Mouse (Mus musculus): Measurements from ENCODE around the gene Fzd2. TPM values are rescaled to one million over a fixed set of nuclear protein-coding genes. Genes with fewer than 3 reads are reported as not detected.

The Fzd2 gene
- polyA plus RNA-seq, 1 experiment from 2014 or later, result 3.5 TPM

GRCm38 (mm10) chr11:102607686-102608548, 3.7 kb downstream of the Fzd2 start:
- Histone ChIP-seq H3K4me3 (no peak overlapping the region), H3K27ac (no peak overlapping the region), H3K4me1 (peaks cover 18% of the 10 kb centered on the region), H3K27me3 (replicated peaks) (peaks cover 92% of the 10 kb centered on the region), H3K4me2 (no peak overlapping the region; the same call in 1 of the 2 replicates), H3K36me3 (no peaks in the 10 kb centered on the region), H3K9me3 (replicated peaks) (no peaks in the 10 kb centered on the region), H3K9ac (no peak overlapping the region)
- no peak for ATAC-seq
- WGBS (ENCODE audit: insufficient replicate concordance), result 40% methylated on average over 10 of the region's 10 CpGs

- H3K9me3 ChIP-seq (replicated peaks), result no peaks in the 10 kb centered on the region
- no peak overlapping the region for H3K4me3 ChIP-seq
- no peak overlapping the region for H3K27ac ChIP-seq
- H3K4me2 ChIP-seq, result no peak overlapping the region
- no peak overlapping the region for H3K9ac ChIP-seq
- no peaks in the 10 kb centered on the region for H3K36me3 ChIP-seq
- H3K4me1 ChIP-seq, result peaks cover 18% of the 10 kb centered on the region
- H3K27me3 ChIP-seq (replicated peaks), result peaks cover 86% of the 10 kb centered on the region
- ATAC-seq, result no peak
- 53% methylated on average over 4 of the region's 4 CpGs for WGBS (ENCODE audit: insufficient replicate concordance)
Observed at GRCm38 (mm10) chr11:102608691-102609090, 4.5 kb downstream of the Fzd2 start.

GRCm38 (mm10) chr11:102609483-102609882, 5.3 kb downstream of the Fzd2 start:
- Histone ChIP-seq H3K9me3 (replicated peaks) (no peaks in the 10 kb centered on the region), H3K27ac (no peak overlapping the region), H3K27me3 (replicated peaks) (peaks cover 79% of the 10 kb centered on the region), H3K4me3 (no peak overlapping the region), H3K4me2 (no peak overlapping the region), H3K36me3 (no peaks in the 10 kb centered on the region), H3K9ac (no peak overlapping the region), H3K4me1 (peaks cover 16% of the 10 kb centered on the region)
- WGBS (ENCODE audit: insufficient replicate concordance), result 61% methylated on average over 8 of the region's 8 CpGs
- no peak for ATAC-seq

- Histone ChIP-seq H3K27ac (no peak overlapping the region), H3K9me3 (replicated peaks) (no peaks in the 10 kb centered on the region), H3K4me2 (no peak overlapping the region), H3K4me3 (no peak overlapping the region), H3K4me1 (peaks cover 9% of the 10 kb centered on the region), H3K27me3 (replicated peaks) (peaks cover 72% of the 10 kb centered on the region), H3K36me3 (no peaks in the 10 kb centered on the region), H3K9ac (no peak overlapping the region)
- no peak for ATAC-seq
- 59% methylated on average over 4 of the region's 4 CpGs for WGBS (ENCODE audit: insufficient replicate concordance)
Observed at GRCm38 (mm10) chr11:102610260-102610659, 6.1 kb downstream of the Fzd2 start.

- WGBS (ENCODE audit: insufficient replicate concordance), result 40% methylated on average over 9 of the region's 9 CpGs
- H3K36me3 ChIP-seq, result no peaks in the 10 kb centered on the region
- no peak overlapping the region for H3K9ac ChIP-seq
- peaks cover 9% of the 10 kb centered on the region for H3K4me1 ChIP-seq
- no peak overlapping the region for H3K4me2 ChIP-seq
- H3K27ac ChIP-seq, result peak overlapping the region; percentile 39; the same call in 1 of the 2 replicates
- H3K27me3 ChIP-seq (replicated peaks), result peaks cover 66% of the 10 kb centered on the region
- no peak overlapping the region for H3K4me3 ChIP-seq
- ATAC-seq, result no peak
- H3K9me3 ChIP-seq (replicated peaks), result no peaks in the 10 kb centered on the region
Observed at GRCm38 (mm10) chr11:102610675-102611316, 6.6 kb downstream of the Fzd2 start.

- no peak for ATAC-seq
- Histone ChIP-seq H3K36me3 (no peaks in the 10 kb centered on the region), H3K27me3 (replicated peaks) (peaks cover 61% of the 10 kb centered on the region)
Observed at GRCm38 (mm10) chr11:102611317-102611705, 7.1 kb downstream of the Fzd2 start.

GRCm38 (mm10) chr11:102619449-102619848, 15.3 kb downstream of the Fzd2 start:
- Histone ChIP-seq H3K27ac (no peak overlapping the region), H3K9me3 (replicated peaks) (peaks cover 5% of the 10 kb centered on the region), H3K4me3 (no peak overlapping the region), H3K36me3 (no peaks in the 10 kb centered on the region), H3K27me3 (replicated peaks) (no peaks in the 10 kb centered on the region; the same call in 1 of the 2 replicates), H3K4me1 (peaks cover 11% of the 10 kb centered on the region; the same call in 1 of the 2 replicates), H3K9ac (no peak overlapping the region), H3K4me2 (no peak overlapping the region)
- 45% methylated on average over 2 of the region's 2 CpGs for WGBS (ENCODE audit: insufficient replicate concordance)
- ATAC-seq, result no peak

More at GRCm38 (mm10) chr11:102611317-102611705, 7.1 kb downstream of the Fzd2 start:
- Histone ChIP-seq H3K9me3 (replicated peaks) (no peaks in the 10 kb centered on the region), H3K4me1 (peaks cover 9% of the 10 kb centered on the region), H3K9ac (no peak overlapping the region), H3K4me2 (no peak overlapping the region), H3K4me3 (no peak overlapping the region), H3K27ac (peak overlapping the region; percentile 39; the same call in 1 of the 2 replicates)
- 7% methylated on average over 6 of the region's 6 CpGs for WGBS (ENCODE audit: insufficient replicate concordance)

GRCm38 (mm10) chr11:102623876-102624789, 19.9 kb downstream of the Fzd2 start:
- H3K4me2 ChIP-seq, result peak overlapping the region; percentile 24
- H3K27ac ChIP-seq, result peak overlapping the region; percentile 60
- ATAC-seq, result peak; percentile 37; the same call in 1 of the 2 replicates

GRCm38 (mm10) chr11:102624888-102625407, 20.8 kb downstream of the Fzd2 start:
- no peaks in the 10 kb centered on the region for H3K36me3 ChIP-seq
- WGBS (ENCODE audit: insufficient replicate concordance), result 56% methylated on average over 14 of the region's 14 CpGs
- no peaks in the 10 kb centered on the region for H3K9me3 ChIP-seq (replicated peaks)
- ATAC-seq, result no peak
- no peak overlapping the region for H3K9ac ChIP-seq
- peaks cover 4% of the 10 kb centered on the region; the same call in 1 of the 2 replicates for H3K27me3 ChIP-seq (replicated peaks)
- H3K27ac ChIP-seq, result peak overlapping the region; percentile 60
- H3K4me2 ChIP-seq, result peak overlapping the region; percentile 24; the same call in 1 of the 2 replicates
- H3K4me1 ChIP-seq, result peaks cover 13% of the 10 kb centered on the region; the same call in 1 of the 2 replicates
- H3K4me3 ChIP-seq, result no peak overlapping the region

More at GRCm38 (mm10) chr11:102623876-102624789, 19.9 kb downstream of the Fzd2 start:
- Histone ChIP-seq H3K27me3 (replicated peaks) (peaks cover 4% of the 10 kb centered on the region; the same call in 1 of the 2 replicates), H3K9me3 (replicated peaks) (peaks cover 5% of the 10 kb centered on the region), H3K36me3 (no peaks in the 10 kb centered on the region), H3K9ac (0 out of 2 replicates have a peak overlapping the region, but pooled peaks have one; percentile 10), H3K4me1 (peaks cover 13% of the 10 kb centered on the region; the same call in 1 of the 2 replicates), H3K4me3 (no peak overlapping the region)
- WGBS (ENCODE audit: insufficient replicate concordance), result 36% methylated on average over 15 of the region's 17 CpGs

GRCm38 (mm10) chr11:102627171-102627931, 23.2 kb downstream of the Fzd2 start:
- ATAC-seq, result no peak
- WGBS (ENCODE audit: insufficient replicate concordance), result 69% methylated on average over 9 of the region's 9 CpGs

More at GRCm38 (mm10) chr11:102627171-102627931, 23.2 kb downstream of the Fzd2 start:
- Histone ChIP-seq H3K9me3 (replicated peaks) (no peaks in the 10 kb centered on the region), H3K4me2 (no peak overlapping the region), H3K36me3 (no peaks in the 10 kb centered on the region), H3K9ac (no peak overlapping the region), H3K27me3 (replicated peaks) (peaks cover 22% of the 10 kb centered on the region), H3K4me1 (peaks cover 25% of the 10 kb centered on the region; the same call in 1 of the 2 replicates), H3K27ac (no peak overlapping the region), H3K4me3 (no peak overlapping the region)
